Mouse (Mus musculus) forebrain, embryonic 11.5 days (tissue): Measurements from ENCODE around the gene Ndufs7. TPM values are rescaled to one million over a fixed set of nuclear protein-coding genes. Genes with fewer than 3 reads are reported as not detected.
"Not testable (repeated sequence)": the region's sequence is repeated elsewhere in the genome, so short reads cannot be mapped to it uniquely, and the experiment has no call there.

Experiments
- ATAC-seq: fragments of 200-750 bp; cut with Nextera tagmentation; replicated peaks from 2 replicates; pipeline ENCODE4 v1.8.0; 2017; ENCODE audit warnings: moderate TSS enrichment; ENCODE audit not compliant: low FRiP score
- DNase-seq: peaks from one replicate; pipeline ENCODE4 v3.0.0-alpha.2; 2017; ENCODE audit warnings: low spot score
- H3K27ac ChIP-seq: fragments of 300-500 bp; sonication (generic); 2 replicates; pipeline ENCODE4 v1.5.1; 2014; ENCODE audit warnings: low read depth, low read length
- H3K27me3 ChIP-seq: fragments of 300-500 bp; sonication (generic); 2 replicates; pipeline ENCODE4 v1.6.1; 2014; ENCODE audit warnings: mild to moderate bottlenecking, low read length, mixed read lengths; ENCODE audit not compliant: control insufficient read depth, insufficient read depth
- H3K36me3 ChIP-seq: fragments of 300-500 bp; sonication (generic); 2 replicates; pipeline ENCODE4 v1.6.1; 2014; ENCODE audit warnings: mild to moderate bottlenecking, low read length, moderate library complexity, mixed read lengths; ENCODE audit not compliant: control insufficient read depth, insufficient read depth
- H3K4me1 ChIP-seq: fragments of 300-500 bp; sonication (generic); replicated peaks from 2 replicates; pipeline ENCODE4 v1.6.1; 2014; ENCODE audit warnings: low read length, mixed read lengths; ENCODE audit not compliant: control insufficient read depth, insufficient read depth
- H3K4me2 ChIP-seq: fragments of 300-500 bp; sonication (generic); 2 replicates; pipeline ENCODE4 v1.6.1; 2014; ENCODE audit warnings: low read depth, mild to moderate bottlenecking, low read length, moderate library complexity, mixed read lengths; ENCODE audit not compliant: severe bottlenecking
- H3K4me3 ChIP-seq: fragments of 300-500 bp; sonication (generic); 2 replicates; pipeline ENCODE4 v1.5.1; 2014; ENCODE audit warnings: low read depth, low read length
- H3K9ac ChIP-seq: fragments of 300-500 bp; sonication (generic); 2 replicates; pipeline ENCODE4 v1.6.1; 2014; ENCODE audit warnings: low read length
- H3K9me3 ChIP-seq: fragments of 300-500 bp; sonication (generic); 2 replicates; pipeline ENCODE4 v1.6.1; 2016; ENCODE audit warnings: low read length, mixed read lengths; ENCODE audit not compliant: control insufficient read depth
- WGBS: fragments of 180-500 bp; shearing (Covaris S2); extraction: QIAGEN DNeasy Blood & Tissue Kit; methylation state at CpG from one replicate; pipeline ENCODE4 v1.1.7; 2014; 5-methylcytosine and 5-hydroxymethylcytosine counted together
- polyA plus RNA-seq: library from polyadenylated mRNA; unstranded; fragments of >200 nt; fragmentation: Nextera tagmentation; extraction: Ambion mirVana; gene quantifications from 2 replicates; pipeline ENCODE4 v1.2.1, GENCODE M21; 2014

Ndufs7 gene
- polyA plus RNA-seq, 1 experiment from 2014 or later = 219 TPM

GRCm38 (mm10) chr10:80211547-80212103, 37.3 kb upstream of the Ndufs7 start:
- H3K4me3 ChIP-seq, ATAC-seq, H3K36me3 ChIP-seq, H3K27me3 ChIP-seq, H3K4me1 ChIP-seq, H3K9me3 ChIP-seq, DNase-seq, H3K27ac ChIP-seq, H3K4me2 ChIP-seq, H3K9ac ChIP-seq: not testable (repeated sequence)
- WGBS = 74% methylated on average over 7 of the region's 7 CpGs

- ATAC-seq (peak; percentile 53; the same call in 1 of the 2 replicates), DNase-seq (no peak)
- H3K4me1 ChIP-seq = peaks cover 5% of the 10 kb centered on the region
- no peak overlapping the region for H3K4me3 ChIP-seq
- H3K36me3 ChIP-seq = no peaks in the 10 kb centered on the region
- WGBS = 9% methylated on average over 16 of the region's 16 CpGs
- H3K4me2 ChIP-seq = 0 out of 2 replicates have a peak overlapping the region, but pooled peaks have one; percentile 8
- peak overlapping the region; percentile 62; the same call in 1 of the 2 replicates for H3K27ac ChIP-seq
- no peaks in the 10 kb centered on the region for H3K27me3 ChIP-seq
- H3K9me3 ChIP-seq = no peaks in the 10 kb centered on the region
- H3K9ac ChIP-seq = peak overlapping the region; percentile 49
Observed at GRCm38 (mm10) chr10:80215048-80215772, 33.7 kb upstream of the Ndufs7 start.

DNA sequence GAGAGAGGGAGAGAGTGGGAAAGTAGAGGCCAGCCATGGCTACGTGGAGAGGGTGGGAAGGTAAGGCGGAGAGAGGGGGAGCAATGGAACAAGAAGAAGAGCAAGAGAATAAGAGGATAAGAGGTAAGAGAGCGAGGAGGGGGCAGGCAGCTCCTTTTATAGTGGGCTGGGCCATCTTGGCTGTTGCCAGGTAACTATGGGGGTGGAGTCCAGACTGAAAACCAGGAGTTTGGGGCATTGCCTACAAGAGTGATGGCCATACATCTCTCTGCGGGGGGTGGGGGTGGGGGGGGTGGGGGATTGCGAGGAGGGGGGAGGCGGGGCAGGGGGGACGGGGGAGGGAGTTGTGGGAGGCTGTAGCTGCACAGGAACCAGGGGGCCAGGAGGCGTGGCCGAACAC, 28.2 kb upstream of the Ndufs7 start:
- H3K4me1 ChIP-seq = peaks cover under 1% of the 10 kb centered on the region
- no peak for ATAC-seq
- no peaks in the 10 kb centered on the region for H3K27me3 ChIP-seq
- H3K4me2 ChIP-seq = no peak overlapping the region
- H3K9me3 ChIP-seq = no peaks in the 10 kb centered on the region
- no peak overlapping the region for H3K9ac ChIP-seq
- DNase-seq = no peak
- no peaks in the 10 kb centered on the region for H3K36me3 ChIP-seq
- H3K27ac ChIP-seq = no peak overlapping the region
- no peak overlapping the region for H3K4me3 ChIP-seq
- 33% methylated on average over 9 of the region's 9 CpGs for WGBS

GRCm38 (mm10) chr10:80223137-80223536, 25.8 kb upstream of the Ndufs7 start:
- H3K4me1 ChIP-seq, H3K27ac ChIP-seq, H3K9me3 ChIP-seq, H3K4me2 ChIP-seq, ATAC-seq, H3K27me3 ChIP-seq, H3K9ac ChIP-seq, H3K4me3 ChIP-seq, H3K36me3 ChIP-seq, DNase-seq: not testable (repeated sequence)
- WGBS = 89% methylated on average over 2 of the region's 2 CpGs

GRCm38 (mm10) chr10:80226071-80226415, 22.9 kb upstream of the Ndufs7 start:
- peak overlapping the region; percentile 44 for H3K4me2 ChIP-seq
- under 1% methylated on average over 14 of the region's 14 CpGs for WGBS
- peak overlapping the region; percentile 57 for H3K9ac ChIP-seq
- ATAC-seq (no peak), DNase-seq (no peak)
- no peaks in the 10 kb centered on the region; the same call in 1 of the 2 replicates for H3K36me3 ChIP-seq
- peak overlapping the region; percentile 79; the same call in 1 of the 2 replicates for H3K27ac ChIP-seq
- H3K4me1 ChIP-seq = peaks cover 16% of the 10 kb centered on the region
- H3K9me3 ChIP-seq = no peaks in the 10 kb centered on the region
- H3K27me3 ChIP-seq = no peaks in the 10 kb centered on the region
- peak overlapping the region; percentile 82 for H3K4me3 ChIP-seq

- Histone ChIP-seq H3K9me3 (no peaks in the 10 kb centered on the region), H3K4me3 (peak within 1 kb of the TSS; percentile 82), H3K4me2 (peak within 1 kb of the TSS; percentile 93), H3K4me1 (peaks cover 16% of the 10 kb centered on the region), H3K27ac (peak within 1 kb of the TSS; percentile 88), H3K27me3 (no peaks in the 10 kb centered on the region), H3K36me3 (no peaks in the 10 kb centered on the region; the same call in 1 of the 2 replicates), H3K9ac (peak within 1 kb of the TSS; percentile 97)
- DNase-seq (peak; percentile 100), ATAC-seq (peak; percentile 98)
- under 1% methylated on average over 69 of the region's 75 CpGs for WGBS
Observed at GRCm38 (mm10) chr10:80226416-80227165, 22.3 kb upstream of the Ndufs7 start, which contains the start of gene Mum1. Mum1 (plus strand) TSS chr10:80226434.

GRCm38 (mm10) chr10:80227166-80227539, 21.8 kb upstream of the Ndufs7 start:
- DNase-seq = no peak
- no peaks in the 10 kb centered on the region for H3K9me3 ChIP-seq
- no peaks in the 10 kb centered on the region for H3K27me3 ChIP-seq
- ATAC-seq = no peak
- H3K27ac ChIP-seq = peak overlapping the region; percentile 88
- H3K36me3 ChIP-seq = no peaks in the 10 kb centered on the region; the same call in 1 of the 2 replicates
- peak overlapping the region; percentile 82 for H3K4me3 ChIP-seq
- peaks cover 16% of the 10 kb centered on the region for H3K4me1 ChIP-seq
- 9% methylated on average over 10 of the region's 10 CpGs for WGBS
- H3K9ac ChIP-seq = peak overlapping the region; percentile 97
- peak overlapping the region; percentile 93 for H3K4me2 ChIP-seq

DNA sequence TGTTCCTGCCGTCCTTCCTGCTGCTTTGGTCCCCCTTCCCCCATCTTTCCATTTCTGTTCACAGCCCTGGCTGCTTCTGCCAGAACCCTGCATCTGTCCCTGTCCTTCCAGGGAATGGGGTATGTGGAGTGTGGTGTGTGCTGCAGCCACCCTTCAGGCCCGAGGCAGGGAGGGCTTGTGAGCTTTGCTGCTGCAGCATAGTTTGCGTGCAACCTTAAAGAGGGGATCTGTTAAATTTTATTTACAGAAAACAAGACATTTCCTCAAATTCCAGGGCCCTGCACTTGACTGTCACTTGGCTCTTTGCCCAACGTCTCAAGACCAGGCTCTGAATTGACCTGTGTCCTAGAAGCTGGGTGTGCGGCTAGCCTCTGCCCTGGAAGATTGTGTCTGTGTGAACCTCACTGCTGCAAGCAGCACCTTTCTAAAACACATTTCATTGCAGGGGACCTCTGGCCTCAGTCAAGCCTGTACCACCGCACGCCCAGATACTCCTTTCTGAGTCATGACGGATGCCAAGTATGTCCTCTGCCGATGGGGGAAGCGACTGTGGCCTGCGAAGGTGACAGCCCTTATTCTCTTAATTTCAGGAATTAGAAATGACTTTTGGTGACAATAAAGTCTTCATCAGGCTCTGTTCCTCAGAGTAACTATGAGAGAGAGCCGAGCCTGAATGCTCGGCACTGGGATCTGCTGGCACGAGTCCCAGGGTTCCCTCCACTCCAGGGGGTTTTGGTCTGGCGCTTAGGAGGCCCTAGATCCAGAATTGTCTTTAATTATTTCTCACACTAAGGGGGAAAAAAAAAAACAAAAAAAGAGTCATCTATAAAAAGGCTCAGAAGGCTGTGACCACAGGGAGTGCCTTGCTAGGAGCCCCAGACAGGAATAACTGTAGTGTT, 20.8 kb upstream of the Ndufs7 start:
- no peaks in the 10 kb centered on the region for H3K27me3 ChIP-seq
- DNase-seq (no peak), ATAC-seq (no peak)
- peak overlapping the region; percentile 34; the same call in 1 of the 2 replicates for H3K27ac ChIP-seq
- WGBS = 72% methylated on average over 15 of the region's 15 CpGs
- peaks cover 19% of the 10 kb centered on the region for H3K4me1 ChIP-seq
- no peaks in the 10 kb centered on the region; the same call in 1 of the 2 replicates for H3K36me3 ChIP-seq
- H3K9ac ChIP-seq = peak overlapping the region; percentile 97
- H3K9me3 ChIP-seq = no peaks in the 10 kb centered on the region
- peak overlapping the region; percentile 93 for H3K4me2 ChIP-seq
- peak overlapping the region; percentile 82 for H3K4me3 ChIP-seq
